Mouse (Mus musculus): ENCODE results near the gene Cldn9.
A peak's percentile ranks its signal among the peaks of the same experiment; 100 is the strongest.

Gene Cldn9

DNA sequence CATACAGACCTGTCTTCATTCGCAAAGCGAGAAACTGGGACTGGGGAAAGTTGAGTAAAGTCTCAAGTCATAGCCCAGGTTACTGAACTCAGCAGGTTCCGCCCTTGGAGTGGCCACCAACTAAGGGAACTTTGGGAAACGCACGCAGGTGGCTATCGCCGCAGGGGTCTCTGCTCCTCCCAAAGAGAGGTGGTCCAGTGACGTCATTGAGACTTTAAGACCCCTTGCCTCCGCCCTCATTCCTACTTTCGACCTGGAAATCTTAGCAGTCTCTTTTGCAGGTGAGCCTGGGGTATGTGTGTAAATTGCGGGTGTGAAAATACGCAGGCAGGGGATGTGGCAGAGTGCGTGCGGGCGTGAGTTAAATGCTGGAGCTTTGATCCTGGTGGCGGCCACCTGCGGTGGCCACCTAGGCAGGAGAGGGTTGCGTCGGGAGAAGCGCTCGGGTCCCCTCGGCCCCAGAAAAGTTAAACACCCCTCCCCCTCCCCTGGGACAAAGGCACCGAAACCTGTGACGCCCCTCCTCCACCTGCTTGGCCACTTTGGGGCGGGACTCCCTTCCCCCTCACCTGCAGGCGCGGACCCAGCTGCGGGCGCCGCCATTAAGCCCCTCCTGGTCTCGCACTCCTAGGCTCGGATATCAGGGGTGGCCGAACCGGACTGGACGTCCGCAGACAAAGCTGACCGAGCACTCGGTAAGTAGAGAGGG, 4.5 kb downstream of the Cldn9 start, which contains the start of gene Cldn6:
TSS of gene Cldn6 (plus strand) at position 123 of the 709 bp plus-strand sequence.
- DNase-seq = no peak

DNA sequence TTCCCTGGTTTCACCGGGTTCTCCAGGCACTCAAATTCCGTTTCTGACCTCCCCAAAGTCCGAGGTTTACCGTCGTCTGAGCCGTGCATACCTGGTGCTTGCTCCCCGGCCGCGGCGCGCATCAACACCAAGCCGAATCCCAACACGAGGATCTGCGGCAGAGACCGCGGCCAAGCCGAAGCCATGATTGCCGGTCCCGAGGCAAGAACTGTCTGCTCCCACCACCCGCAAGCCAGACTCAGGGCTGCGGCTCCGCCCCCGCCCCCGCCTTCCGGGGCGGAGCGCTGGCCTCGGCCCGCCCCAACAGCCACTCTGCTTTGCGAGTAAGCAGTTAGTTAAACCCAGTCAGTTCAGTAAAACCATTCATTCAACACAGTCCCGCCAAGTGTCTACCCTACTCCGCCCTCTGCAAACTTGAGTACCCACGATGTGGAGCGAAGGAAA, 6.6 kb downstream of the Cldn9 start, which contains the start of gene Tnfrsf12a:
TSS of gene Tnfrsf12a (minus strand) at position 233 of the 444 bp plus-strand sequence.
- DNase-seq = peak; percentile 90

DNA sequence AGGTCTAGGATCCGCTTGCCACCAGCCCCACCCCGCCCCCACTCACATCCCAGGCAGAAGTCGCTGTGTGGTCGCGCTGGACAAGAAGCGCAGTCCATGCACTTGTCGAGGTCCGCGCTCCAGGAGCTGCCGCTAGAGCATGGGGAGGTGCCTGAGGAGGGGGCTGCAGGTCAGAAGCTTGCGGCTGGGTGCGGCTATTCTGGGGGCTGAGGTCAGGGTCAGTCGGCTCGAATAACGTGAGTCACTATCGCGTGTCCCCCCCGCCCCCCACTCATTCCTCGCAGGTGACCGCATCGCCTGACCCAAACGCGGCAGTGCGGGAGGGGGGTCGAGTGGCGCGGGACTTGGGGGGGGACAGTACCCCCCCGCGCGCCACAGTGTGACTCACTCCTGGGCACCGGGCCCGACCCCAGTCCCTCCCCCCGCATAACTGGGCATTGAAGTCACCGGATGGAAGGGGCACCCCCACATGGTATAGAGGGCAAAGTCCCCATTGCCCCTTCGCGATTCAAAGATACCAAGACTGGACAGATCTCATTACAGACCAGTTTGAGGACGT, 7.3 kb downstream of the Cldn9 start:
- DNase-seq = peak; percentile 42

DNA sequence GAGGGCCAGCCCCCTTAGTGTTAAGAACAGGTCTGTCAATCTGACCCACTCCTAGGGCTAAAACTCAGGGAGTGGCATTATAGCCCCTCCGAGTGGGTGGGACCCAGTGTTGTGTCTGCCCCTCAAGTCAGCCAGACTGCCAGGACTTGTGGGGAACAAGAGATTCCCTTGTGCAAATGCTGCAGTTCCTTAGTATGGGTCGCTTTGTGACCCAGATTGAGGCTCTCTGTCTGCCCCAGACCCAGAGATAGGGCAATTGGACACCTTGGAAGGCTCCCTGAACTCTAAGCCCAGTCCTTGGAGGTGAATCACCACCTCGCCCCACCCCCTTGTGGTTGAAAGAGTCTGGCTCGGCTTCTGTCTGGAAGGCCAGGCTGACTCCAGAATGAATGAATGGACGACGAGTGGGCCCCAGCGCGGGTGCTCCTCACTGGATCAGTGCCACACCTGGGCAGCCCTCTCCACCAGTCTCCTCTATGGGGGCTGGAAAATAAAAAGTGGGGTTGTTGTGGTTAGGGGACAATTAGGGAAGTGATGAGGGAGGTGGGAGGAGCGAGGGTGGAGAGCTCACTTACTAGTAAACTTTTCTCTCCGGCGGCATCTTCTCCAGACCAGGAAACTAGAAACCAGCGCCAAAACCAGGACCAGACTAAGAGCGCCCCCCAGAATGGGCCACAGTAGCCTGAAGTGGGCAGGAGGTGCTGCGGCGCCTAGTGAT, 8.1 kb downstream of the Cldn9 start:
- peak; percentile 60 for DNase-seq

DNA sequence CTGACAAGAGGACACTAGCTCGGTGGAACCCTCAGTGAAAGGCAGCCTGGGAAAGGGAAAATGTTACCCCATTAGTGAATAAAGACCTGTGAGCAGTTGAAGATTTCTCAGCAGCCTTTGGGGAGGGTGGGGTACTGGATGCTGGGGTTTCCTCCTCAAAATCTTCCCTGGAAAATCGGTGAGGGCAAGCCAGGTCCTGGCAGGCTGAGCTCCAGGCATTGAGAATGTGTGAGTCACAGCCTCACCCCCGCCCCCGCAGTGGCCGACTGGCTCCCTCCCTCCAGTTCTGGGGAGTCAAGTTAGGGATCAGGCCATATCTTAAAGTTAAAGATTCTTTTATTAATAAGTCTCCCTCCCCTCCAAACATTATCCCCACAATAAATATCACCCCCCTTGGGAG, 8.7 kb downstream of the Cldn9 start:
- peak; percentile 20 for DNase-seq

DNA sequence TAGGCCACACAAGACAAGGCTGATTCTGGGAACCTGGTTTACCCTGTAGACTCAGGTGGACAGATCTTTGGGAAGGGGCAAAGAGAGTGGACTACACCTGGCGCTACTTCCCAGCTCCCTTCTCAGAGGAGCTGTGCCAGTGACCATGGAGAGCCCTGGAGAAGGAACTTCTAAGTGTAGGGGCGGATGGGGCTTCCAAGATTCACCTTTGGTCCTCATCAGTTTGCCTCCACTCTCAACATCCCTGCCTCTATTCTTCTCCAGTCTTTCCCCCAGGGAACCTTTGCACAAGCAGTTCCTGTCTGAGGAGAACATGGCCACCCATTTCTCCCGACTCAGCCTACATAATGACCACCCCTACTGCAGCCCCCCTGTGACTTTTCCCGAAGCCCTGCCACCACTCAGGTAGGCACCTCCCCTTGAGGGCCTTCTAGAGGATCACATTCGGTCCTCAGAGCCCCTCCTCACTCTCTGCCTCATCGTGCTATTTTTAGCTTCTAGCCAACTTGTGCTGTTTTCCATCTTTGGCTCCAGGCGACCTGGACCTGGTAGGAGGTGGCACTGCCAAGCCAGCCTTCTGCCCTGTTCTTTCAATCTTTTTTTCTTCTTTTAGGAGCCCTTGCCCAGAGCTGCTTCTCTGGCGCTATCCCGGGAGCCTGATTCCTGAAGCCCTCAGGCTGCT, 9.4 kb downstream of the Cldn9 start:
- peak; percentile 39 for DNase-seq

DNA sequence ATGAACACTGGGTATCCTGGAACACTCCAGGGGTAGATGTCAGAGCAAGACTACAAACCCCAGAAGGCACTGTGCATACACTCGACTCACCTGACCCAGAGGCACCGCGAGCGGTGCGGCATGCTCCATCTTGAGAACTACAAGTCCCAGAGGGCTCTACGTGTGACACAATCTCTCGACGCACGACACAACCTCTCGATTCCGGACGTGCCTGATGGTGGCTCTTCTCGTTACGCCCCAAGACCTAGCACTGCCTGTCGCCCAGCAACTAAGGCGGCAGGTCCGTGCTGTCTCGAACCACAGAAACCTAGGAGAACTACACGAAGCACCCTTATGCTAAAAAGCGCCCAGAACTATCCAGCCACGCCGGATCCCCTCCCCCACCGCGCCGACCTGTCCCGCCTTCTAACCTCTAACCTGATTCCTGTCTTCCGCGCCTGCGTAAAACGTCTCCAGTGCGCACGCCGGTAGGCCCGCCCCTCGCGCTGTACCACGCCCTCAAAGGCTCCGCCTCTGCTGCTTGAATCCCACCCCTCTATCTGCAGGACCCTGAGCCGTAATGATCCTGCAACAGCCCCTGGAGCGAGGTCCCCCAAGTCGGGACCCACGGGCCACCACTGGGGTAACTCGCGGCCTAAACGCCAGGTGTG, 10.3 kb downstream of the Cldn9 start, which contains the start of the genes Hcfc1r1 and Thoc6:
TSS of gene Hcfc1r1 (plus strand) at position 173 of the 650 bp plus-strand sequence.
TSS of gene Thoc6 (minus strand) at position 459 of the 650 bp plus-strand sequence.
- peak; percentile 97 for DNase-seq

DNA sequence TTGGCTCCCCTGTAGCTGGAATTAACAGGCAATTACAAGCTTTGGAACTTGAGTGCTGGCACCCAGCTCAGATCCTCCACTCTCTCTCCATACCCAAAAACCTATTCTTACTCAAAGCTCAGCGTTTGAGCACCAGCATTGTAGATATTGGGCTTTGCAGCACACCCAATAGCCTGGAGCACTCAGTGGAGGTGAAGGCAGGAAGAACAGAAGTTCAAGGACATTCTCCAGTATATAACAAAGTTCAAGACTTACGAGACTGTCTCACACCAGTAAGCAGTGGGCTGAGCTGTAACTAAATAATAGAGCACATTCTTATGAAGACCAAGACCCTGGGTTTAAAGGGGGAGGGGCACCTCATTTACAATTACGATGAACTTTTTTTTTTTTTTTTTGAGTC, 11.1 kb downstream of the Cldn9 start:
- no peak for DNase-seq

DNA sequence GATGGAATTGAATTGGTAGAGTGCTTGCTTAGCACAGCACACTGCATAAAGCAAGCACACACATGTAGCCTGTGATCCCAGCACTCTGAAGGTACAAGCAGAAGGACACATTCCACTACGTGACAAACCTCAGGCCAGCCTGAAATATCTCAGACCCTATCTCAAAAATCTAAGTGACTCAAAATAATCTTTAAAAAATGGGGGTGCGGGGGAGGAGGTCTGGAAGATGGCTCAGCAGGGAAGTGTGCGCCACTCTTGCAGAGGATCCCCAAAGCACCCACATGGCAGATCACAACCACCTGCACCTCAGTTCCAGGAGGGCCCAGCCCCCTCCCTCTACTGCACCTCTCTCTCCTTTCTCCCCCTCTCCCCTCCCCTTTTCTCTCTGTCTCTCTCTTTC, 12.3 kb downstream of the Cldn9 start:
- no peak for DNase-seq

DNA sequence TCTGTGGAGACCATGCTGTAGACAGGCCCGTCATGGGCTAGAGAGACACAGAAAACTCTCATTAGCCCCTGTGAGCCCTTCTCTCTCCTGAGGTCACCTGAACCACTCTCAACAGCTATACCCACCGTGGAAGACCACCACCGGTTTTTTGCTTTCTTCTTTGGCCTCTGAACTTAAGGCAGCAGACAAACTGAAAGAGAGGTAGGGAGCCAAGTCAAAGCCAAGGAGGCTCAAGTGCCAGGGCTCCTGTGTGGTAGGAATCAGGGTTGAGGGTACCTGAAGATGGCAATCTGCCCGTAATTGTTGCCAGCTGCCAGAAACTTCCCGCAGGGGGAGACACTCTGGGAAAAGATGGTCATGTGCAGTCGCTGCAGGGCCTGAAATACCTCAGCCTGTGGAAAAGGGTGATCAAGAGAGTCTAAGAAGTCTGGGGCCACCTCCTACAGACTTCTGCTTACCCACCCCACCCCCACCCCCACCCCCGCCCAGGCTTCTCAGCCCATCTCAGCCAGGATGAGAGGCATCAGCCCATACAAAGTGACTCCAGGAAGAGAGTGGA, 13.2 kb downstream of the Cldn9 start:
- no peak for DNase-seq

DNA sequence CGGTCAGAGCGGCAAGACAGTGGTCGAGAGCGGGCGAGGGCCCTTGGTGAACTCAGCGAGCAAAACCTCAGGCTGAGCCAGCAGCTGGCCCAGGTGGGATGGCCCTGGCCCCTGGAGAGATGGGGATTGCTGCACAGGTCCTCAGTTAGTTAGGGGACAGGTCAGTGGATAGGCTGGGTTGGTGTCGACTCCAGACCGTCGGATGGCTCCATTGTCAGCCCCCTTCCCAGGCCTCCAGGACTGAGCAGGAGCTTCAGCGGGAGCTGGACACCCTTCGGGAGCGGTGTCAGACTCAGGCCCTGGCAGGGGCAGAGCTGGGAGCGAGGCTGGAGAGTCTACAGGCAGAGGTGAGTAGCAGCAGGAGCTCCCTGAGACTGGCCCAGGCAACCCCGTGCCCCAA, 18.3 kb downstream of the Cldn9 start:
- DNase-seq = no peak

DNA sequence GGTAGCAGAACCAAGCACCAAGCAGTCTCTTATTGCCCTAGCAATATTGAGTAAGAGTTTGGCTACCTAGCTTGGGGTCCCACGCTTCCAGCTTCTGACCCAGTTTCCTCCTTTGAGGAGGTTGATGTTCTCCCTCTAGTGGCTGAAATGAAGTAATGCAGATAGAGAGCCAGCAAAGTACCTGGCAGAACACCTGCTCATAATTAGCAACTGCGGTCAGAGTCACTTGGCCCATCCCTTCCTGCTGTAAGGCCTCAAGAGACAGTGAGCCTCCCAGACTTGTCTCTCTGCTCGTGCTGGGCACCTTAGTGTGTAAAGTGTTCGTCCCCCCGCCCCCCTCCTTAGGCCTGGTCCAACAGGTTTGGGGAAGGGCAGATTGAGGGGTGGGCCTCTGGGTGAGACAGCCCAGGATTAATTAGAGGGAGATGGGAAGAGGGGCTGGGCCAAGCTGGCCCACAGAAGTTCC, 19.2 kb downstream of the Cldn9 start:
- DNase-seq = peak; percentile 25

DNA sequence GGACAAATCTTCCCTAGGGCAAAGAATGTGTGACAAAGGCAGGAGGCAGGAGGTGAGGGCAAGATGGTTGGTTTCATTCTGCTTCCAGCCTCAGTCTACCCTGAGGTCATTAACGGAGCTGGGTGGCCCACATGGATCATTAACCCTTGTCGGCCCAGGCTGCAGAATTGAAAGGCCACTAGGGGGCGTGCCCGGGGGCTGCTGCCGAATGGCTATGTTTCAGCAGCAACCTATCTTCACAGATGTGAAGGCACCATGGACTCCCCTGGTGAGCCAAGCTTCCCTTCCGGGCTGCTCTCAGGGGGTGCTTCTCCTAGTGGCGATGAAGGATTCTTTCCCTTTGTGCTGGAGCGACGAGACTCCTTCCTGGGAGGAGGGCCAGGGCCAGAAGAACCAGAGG, 22.3 kb downstream of the Cldn9 start:
- DNase-seq = peak; percentile 46

DNA sequence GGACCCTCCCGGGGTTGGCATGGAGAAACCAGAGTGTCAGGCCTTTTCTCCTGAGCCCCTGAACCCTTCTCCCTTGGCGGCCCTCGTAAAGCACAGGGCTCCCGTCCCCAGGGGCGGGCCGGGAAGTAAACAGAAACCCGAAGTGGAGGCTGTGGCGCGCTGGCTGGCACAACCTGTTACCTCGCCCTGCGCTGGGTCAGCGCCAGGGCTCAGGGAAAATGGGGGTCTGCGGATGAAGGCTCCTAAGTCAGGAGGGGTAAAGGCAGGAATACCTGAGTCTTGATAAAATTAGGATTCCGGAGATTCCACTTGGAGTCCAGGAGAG, 23.0 kb downstream of the Cldn9 start:
- DNase-seq = peak; percentile 32

DNA sequence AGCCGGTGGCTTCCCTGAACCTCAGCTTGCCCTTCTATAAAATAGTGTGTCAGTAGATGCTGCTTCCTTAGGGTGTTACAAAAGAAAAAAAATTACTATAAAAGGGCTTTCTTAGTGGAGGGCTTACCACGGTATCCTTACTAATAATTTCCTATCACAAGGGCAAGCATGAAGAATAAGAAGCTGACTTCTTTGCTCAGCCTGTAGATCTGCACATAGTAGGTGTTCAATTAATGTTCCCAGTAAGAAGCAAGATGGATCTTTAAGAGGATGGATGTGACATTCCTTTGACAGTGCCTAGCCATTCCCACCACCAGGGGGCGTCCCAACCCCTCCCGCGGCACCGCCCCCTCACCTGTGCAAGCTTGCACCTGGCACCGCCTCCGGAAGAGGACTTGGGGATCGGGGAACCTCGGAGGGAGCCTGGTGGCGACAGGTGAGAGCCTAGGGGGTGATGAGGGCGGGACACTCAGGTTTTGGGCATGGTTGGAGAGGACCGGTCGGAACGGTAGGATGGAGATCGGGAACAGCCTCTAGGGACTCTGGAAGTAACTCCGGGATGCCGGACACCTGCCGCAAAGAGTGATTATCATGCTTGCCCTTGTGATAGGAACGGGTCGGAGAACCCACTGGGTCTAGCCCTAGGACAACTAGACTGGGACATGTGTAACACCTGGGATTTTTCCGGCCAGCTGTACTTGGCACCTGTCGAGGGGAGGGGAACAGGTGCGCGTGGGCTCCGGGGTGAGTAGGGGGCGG, 23.5 kb downstream of the Cldn9 start, which contains the start of gene Bicdl2:
TSS of gene Bicdl2 (plus strand) at position 390 of the 759 bp plus-strand sequence.
- peak; percentile 89 for DNase-seq

DNA sequence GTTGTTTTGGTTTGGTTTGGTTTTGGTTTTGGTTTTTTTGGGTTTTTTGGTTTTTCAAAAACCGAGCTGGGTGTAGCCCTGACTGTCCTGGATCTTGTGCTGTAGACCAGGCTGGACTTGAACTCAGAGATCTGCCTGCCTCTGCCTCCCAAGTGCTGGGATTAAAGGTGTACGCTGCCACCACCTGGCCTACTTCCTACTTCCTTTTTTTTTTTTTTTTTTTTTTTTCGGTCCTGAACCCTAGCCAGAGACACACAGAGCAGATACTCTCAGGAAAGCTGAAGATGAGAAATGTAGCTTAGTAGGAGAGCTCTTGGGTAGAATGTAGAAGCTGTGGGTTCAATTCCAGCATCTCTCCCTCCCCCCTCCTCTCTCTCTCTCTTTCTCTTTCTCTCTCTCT, 25.4 kb downstream of the Cldn9 start:
- DNase-seq = no peak

DNA sequence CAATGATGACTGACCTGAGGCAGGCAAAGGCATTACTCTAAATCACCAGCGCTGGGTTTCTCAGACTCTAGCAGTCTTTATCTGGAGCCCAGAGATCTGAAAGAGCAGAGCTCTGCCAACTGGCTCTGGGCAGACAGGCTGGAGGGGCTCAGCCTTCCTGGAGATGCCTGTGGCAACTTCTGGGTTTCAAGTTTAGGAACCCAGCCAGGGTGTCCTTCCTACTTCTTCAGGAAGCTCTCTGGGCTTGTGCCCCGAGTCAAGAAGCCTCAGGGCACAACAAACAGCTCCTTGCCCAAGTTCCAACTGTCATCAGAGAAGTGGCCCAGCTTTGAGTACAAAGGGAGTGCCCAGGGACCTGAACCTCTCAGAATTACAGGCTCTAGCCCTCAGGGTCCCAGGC, 29.4 kb downstream of the Cldn9 start:
- no peak for DNase-seq

DNA sequence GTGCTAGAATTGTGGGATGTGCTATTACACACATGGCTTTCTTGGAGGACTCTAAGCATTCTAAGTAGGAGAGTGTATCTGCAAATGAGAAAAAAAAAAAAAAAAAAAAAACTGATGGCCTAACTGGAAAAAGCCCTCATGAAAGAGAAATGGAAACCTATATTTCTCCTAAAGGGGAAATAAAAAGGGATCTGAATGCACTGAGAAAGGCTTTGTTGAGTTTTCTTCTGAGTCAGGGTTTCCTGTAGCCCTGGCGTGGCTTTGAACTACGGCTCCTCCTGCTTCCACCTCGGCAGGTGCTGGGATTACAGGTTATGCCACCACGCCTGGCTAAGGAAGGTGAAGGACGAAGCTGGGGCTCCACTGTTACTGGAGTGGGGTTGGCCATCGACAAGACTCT, 29.8 kb downstream of the Cldn9 start:
- no peak for DNase-seq

DNA sequence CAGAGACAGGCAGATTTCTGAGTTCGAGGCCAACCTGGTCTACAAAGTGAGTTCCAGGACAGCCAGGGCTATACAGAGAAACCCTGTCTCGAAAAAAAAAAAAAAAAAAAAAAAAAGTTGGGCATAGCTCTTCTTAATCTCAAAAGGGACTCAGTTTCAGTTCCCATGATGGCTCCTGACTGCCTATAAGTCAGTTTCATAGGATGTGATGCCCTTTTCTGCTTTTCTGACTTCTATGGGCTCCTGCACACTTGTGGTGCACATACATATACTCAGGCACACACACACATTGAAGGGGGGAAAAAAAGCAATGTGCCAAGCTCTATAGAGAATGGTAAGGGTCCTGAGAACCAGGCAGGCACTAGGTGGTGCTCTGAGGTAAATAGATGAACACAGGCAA, 30.5 kb downstream of the Cldn9 start:
- no peak for DNase-seq

DNA sequence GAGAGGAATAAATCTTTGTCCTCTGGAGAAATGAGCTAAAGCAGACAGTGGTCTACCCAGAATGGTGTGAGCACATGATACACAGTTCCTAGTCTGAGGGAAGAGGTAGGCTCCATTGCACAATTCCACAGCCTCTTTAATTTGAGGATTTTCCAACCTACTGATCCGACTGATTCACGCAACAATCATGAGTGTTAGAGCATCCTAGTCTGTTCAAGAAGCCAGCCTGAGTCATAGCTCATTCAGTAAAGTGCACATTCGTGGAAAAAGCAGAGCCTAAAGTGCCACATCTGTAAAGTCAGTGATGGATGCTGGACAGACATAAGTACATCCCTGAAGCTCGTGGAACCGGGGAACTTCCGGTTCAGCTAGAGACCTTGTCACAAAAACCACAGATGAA, 32.5 kb downstream of the Cldn9 start:
- DNase-seq = no peak

DNA sequence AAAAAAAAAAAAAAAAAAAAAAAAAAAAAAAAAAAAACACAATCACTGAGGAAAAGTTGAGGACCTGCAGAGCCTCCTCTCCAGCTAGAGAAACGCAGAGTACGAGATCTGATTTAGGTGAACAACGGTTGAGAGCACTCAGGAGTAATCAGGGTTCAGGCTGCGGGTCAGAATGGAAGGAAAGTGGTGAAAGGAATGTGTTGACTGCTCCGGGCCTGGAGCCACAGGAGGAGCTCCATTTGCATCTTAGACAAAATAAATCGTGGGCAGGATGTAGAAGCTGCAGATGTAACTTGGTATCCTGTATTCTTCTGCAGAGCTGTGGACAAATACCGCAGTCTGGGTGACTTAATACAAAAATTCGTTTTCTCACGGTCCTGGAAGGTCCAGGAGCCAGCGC, 37.9 kb downstream of the Cldn9 start:
- DNase-seq = no peak

Measured in kidney, adult 18-20 months (tissue).